Mouse (Mus musculus) midbrain, embryonic 13.5 days (tissue): Measurements from ENCODE around the gene Serpina9. TPM values are rescaled to one million over a fixed set of nuclear protein-coding genes. Genes with fewer than 3 reads are reported as not detected.

ENCODE experiments used
- ATAC-seq: fragments of 200-750 bp; cut with Nextera tagmentation; 2 replicates; pipeline ENCODE4 v1.8.0; 2017; ENCODE audit warnings: mild to moderate bottlenecking, moderate TSS enrichment, moderate library complexity
- H3K27ac ChIP-seq: fragments of 300-500 bp; sonication (generic); 2 replicates; pipeline ENCODE4 v1.5.1; 2015; ENCODE audit warnings: inconsistent platforms, mild to moderate bottlenecking, moderate library complexity
- H3K27me3 ChIP-seq: fragments of 300-500 bp; sonication (generic); 2 replicates; pipeline ENCODE4 v1.6.1; 2015; ENCODE audit warnings: mild to moderate bottlenecking, inconsistent platforms
- H3K36me3 ChIP-seq: fragments of 300-500 bp; sonication (generic); 2 replicates; pipeline ENCODE4 v1.6.1; 2015; ENCODE audit warnings: mild to moderate bottlenecking, inconsistent platforms
- H3K4me1 ChIP-seq: fragments of 300-500 bp; sonication (generic); replicated peaks from 2 replicates; pipeline ENCODE4 v1.6.1; 2015; ENCODE audit warnings: inconsistent platforms
- H3K4me2 ChIP-seq: fragments of 300-500 bp; sonication (generic); replicated peaks from 2 replicates; pipeline ENCODE4 v1.6.1; 2015; ENCODE audit warnings: moderate library complexity, mild to moderate bottlenecking, inconsistent platforms
- H3K4me3 ChIP-seq: fragments of 300-500 bp; sonication (generic); replicated peaks from 2 replicates; pipeline ENCODE4 v1.5.1; 2015; ENCODE audit warnings: mild to moderate bottlenecking, inconsistent platforms
- H3K9ac ChIP-seq: fragments of 300-500 bp; sonication (generic); replicated peaks from 2 replicates; pipeline ENCODE4 v1.6.1; 2015; ENCODE audit warnings: mild to moderate bottlenecking, inconsistent platforms
- H3K9me3 ChIP-seq: fragments of 300-500 bp; sonication (generic); 2 replicates; pipeline ENCODE4 v1.6.1; 2016; ENCODE audit warnings: mild to moderate bottlenecking, inconsistent platforms
- WGBS: fragments of 180-500 bp; shearing (Covaris S2); methylation state at CpG from one replicate; pipeline ENCODE4 v1.1.7; 2015; 5-methylcytosine and 5-hydroxymethylcytosine counted together
- polyA plus RNA-seq: library from polyadenylated mRNA; unstranded; fragments of >200 nt; fragmentation: Nextera tagmentation; extraction: Ambion mirVana; gene quantifications from 2 replicates; pipeline ENCODE4 v1.2.1, GENCODE M21; 2015

The Serpina9 gene
- polyA plus RNA-seq, 1 experiment from 2014 or later = not detected

- no peaks in the 10 kb centered on the region for H3K4me1 ChIP-seq
- no peak overlapping the region for H3K9ac ChIP-seq
- H3K36me3 ChIP-seq = no peaks in the 10 kb centered on the region
- no peaks in the 10 kb centered on the region for H3K27me3 ChIP-seq
- H3K4me2 ChIP-seq = no peak overlapping the region
- peak; percentile 56; the same call in 1 of the 2 replicates for ATAC-seq
- no peaks in the 10 kb centered on the region for H3K9me3 ChIP-seq
- H3K4me3 ChIP-seq = no peak overlapping the region
- 38% methylated on average over 8 of the region's 8 CpGs for WGBS
- H3K27ac ChIP-seq = no peak overlapping the region
These were observed 16.4 kb upstream of the Serpina9 start for GRCm38 (mm10) chr12:104029986-104030385.

GRCm38 (mm10) chr12:104015280-104015679 is 1.7 kb upstream of the Serpina9 start:
- Histone ChIP-seq H3K27me3 (no peaks in the 10 kb centered on the region), H3K9ac (no peak overlapping the region), H3K27ac (no peak overlapping the region), H3K36me3 (no peaks in the 10 kb centered on the region), H3K4me1 (no peaks in the 10 kb centered on the region), H3K4me3 (no peak overlapping the region), H3K9me3 (no peaks in the 10 kb centered on the region), H3K4me2 (no peak overlapping the region)
- WGBS = 80% methylated on average over 3 of the region's 3 CpGs
- no peak for ATAC-seq

- Histone ChIP-seq H3K36me3 (no peaks in the 10 kb centered on the region), H3K9me3 (no peaks in the 10 kb centered on the region), H3K4me3 (no peak overlapping the region), H3K9ac (no peak overlapping the region), H3K4me1 (no peaks in the 10 kb centered on the region), H3K4me2 (no peak overlapping the region), H3K27ac (no peak overlapping the region), H3K27me3 (no peaks in the 10 kb centered on the region)
- WGBS = 83% methylated on average over 5 of the region's 5 CpGs
- no peak for ATAC-seq
These were observed 8.9 kb downstream of the Serpina9 start for GRCm38 (mm10) chr12:104004689-104005088.

GRCm38 (mm10) chr12:104003238-104003612 is 10.3 kb downstream of the Serpina9 start:
- no peak for ATAC-seq
- no peaks in the 10 kb centered on the region for H3K4me1 ChIP-seq
- H3K4me2 ChIP-seq = no peak overlapping the region
- no peak overlapping the region for H3K4me3 ChIP-seq
- no peak overlapping the region for H3K9ac ChIP-seq
- no peaks in the 10 kb centered on the region for H3K9me3 ChIP-seq
- H3K27me3 ChIP-seq = no peaks in the 10 kb centered on the region
- H3K27ac ChIP-seq = no peak overlapping the region
- no peaks in the 10 kb centered on the region for H3K36me3 ChIP-seq
- 70% methylated on average over 4 of the region's 4 CpGs for WGBS

- H3K4me1 ChIP-seq = no peaks in the 10 kb centered on the region
- no peak overlapping the region for H3K9ac ChIP-seq
- H3K4me2 ChIP-seq = no peak overlapping the region
- no peaks in the 10 kb centered on the region for H3K36me3 ChIP-seq
- no peaks in the 10 kb centered on the region for H3K9me3 ChIP-seq
- no peaks in the 10 kb centered on the region for H3K27me3 ChIP-seq
- no peak for ATAC-seq
- no peak overlapping the region for H3K27ac ChIP-seq
- H3K4me3 ChIP-seq = no peak overlapping the region
- WGBS = 83% methylated on average over 10 of the region's 10 CpGs
These were observed 10.9 kb downstream of the Serpina9 start for GRCm38 (mm10) chr12:104002569-104003237.

GRCm38 (mm10) chr12:104000594-104000993 is 13.0 kb downstream of the Serpina9 start:
- H3K9me3 ChIP-seq = no peaks in the 10 kb centered on the region
- H3K36me3 ChIP-seq = no peaks in the 10 kb centered on the region
- no peak overlapping the region for H3K4me2 ChIP-seq
- no peaks in the 10 kb centered on the region for H3K27me3 ChIP-seq
- no peak overlapping the region for H3K9ac ChIP-seq
- no peaks in the 10 kb centered on the region for H3K4me1 ChIP-seq
- no peak overlapping the region for H3K4me3 ChIP-seq
- ATAC-seq = no peak
- WGBS = 92% methylated on average over 3 of the region's 3 CpGs
- no peak overlapping the region for H3K27ac ChIP-seq

GRCm38 (mm10) chr12:103999611-104000010 is 13.9 kb downstream of the Serpina9 start:
- Histone ChIP-seq H3K4me2 (no peak overlapping the region), H3K27ac (no peak overlapping the region), H3K27me3 (no peaks in the 10 kb centered on the region), H3K9me3 (no peaks in the 10 kb centered on the region), H3K4me1 (no peaks in the 10 kb centered on the region), H3K36me3 (no peaks in the 10 kb centered on the region), H3K9ac (no peak overlapping the region), H3K4me3 (no peak overlapping the region)
- no peak for ATAC-seq
- 76% methylated on average over 8 of the region's 8 CpGs for WGBS

GRCm38 (mm10) chr12:103996513-103996912 is 17.0 kb downstream of the Serpina9 start:
- Histone ChIP-seq H3K4me2 (no peak overlapping the region), H3K9ac (no peak overlapping the region), H3K27me3 (no peaks in the 10 kb centered on the region), H3K9me3 (no peaks in the 10 kb centered on the region), H3K4me3 (no peak overlapping the region), H3K27ac (no peak overlapping the region), H3K4me1 (no peaks in the 10 kb centered on the region), H3K36me3 (no peaks in the 10 kb centered on the region)
- WGBS = 63% methylated on average over 2 of the region's 2 CpGs
- no peak for ATAC-seq

- 41% methylated on average over 5 of the region's 5 CpGs for whole genome bisulfite sequencing
These were observed 18.1 kb downstream of the Serpina9 start for GRCm38 (mm10) chr12:103995292-103996072.

GRCm38 (mm10) chr12:103992945-103993344 is 20.6 kb downstream of the Serpina9 start:
- 80% methylated on average over 7 of the region's 7 CpGs for WGBS
- H3K27ac ChIP-seq = no peak overlapping the region
- no peak overlapping the region for H3K4me3 ChIP-seq
- no peak overlapping the region for H3K4me2 ChIP-seq
- H3K36me3 ChIP-seq = no peaks in the 10 kb centered on the region
- H3K9me3 ChIP-seq = no peaks in the 10 kb centered on the region
- ATAC-seq = no peak
- H3K4me1 ChIP-seq = no peaks in the 10 kb centered on the region
- no peaks in the 10 kb centered on the region for H3K27me3 ChIP-seq
- no peak overlapping the region for H3K9ac ChIP-seq

More at GRCm38 (mm10) chr12:103995292-103996072, 18.1 kb downstream of the Serpina9 start:
- Histone ChIP-seq H3K9me3 (no peaks in the 10 kb centered on the region), H3K9ac (no peak overlapping the region), H3K4me3 (no peak overlapping the region), H3K4me1 (no peaks in the 10 kb centered on the region), H3K36me3 (no peaks in the 10 kb centered on the region), H3K4me2 (no peak overlapping the region), H3K27ac (no peak overlapping the region), H3K27me3 (no peaks in the 10 kb centered on the region)
- ATAC-seq = peak; percentile 55; the same call in 1 of the 2 replicates

GRCm38 (mm10) chr12:103989857-103990256 is 23.7 kb downstream of the Serpina9 start, which contains the start of gene Serpina11:
Serpina11 (minus strand) TSS chr12:103989957.
- H3K9me3 ChIP-seq = no peaks in the 10 kb centered on the region

GRCm38 (mm10) chr12:103989514-103989767 is 24.1 kb downstream of the Serpina9 start:
- H3K4me1 ChIP-seq = no peaks in the 10 kb centered on the region
- no peak overlapping the region for H3K4me2 ChIP-seq
- no peaks in the 10 kb centered on the region for H3K9me3 ChIP-seq
- 71% methylated on average over 2 of the region's 2 CpGs for WGBS
- no peak for ATAC-seq
- H3K36me3 ChIP-seq = no peaks in the 10 kb centered on the region
- H3K9ac ChIP-seq = no peak overlapping the region
- no peak overlapping the region for H3K27ac ChIP-seq
- H3K4me3 ChIP-seq = no peak overlapping the region
- H3K27me3 ChIP-seq = no peaks in the 10 kb centered on the region

More at GRCm38 (mm10) chr12:103989857-103990256, 23.7 kb downstream of the Serpina9 start, which contains the start of gene Serpina11:
- Histone ChIP-seq H3K4me3 (no peak within 1 kb of the TSS), H3K4me2 (no peak within 1 kb of the TSS), H3K36me3 (no peaks in the 10 kb centered on the region), H3K9ac (no peak within 1 kb of the TSS), H3K27ac (no peak within 1 kb of the TSS), H3K4me1 (no peaks in the 10 kb centered on the region), H3K27me3 (no peaks in the 10 kb centered on the region)
- 95% methylated on average over 6 of the region's 6 CpGs for WGBS
- ATAC-seq = no peak
